Mouse (Mus musculus): ENCODE measurements around the gene Tmem190. TPM values are rescaled to one million over a fixed set of nuclear protein-coding genes. Genes with fewer than 3 reads are reported as not detected.
"Not testable (repeated sequence)": the region's sequence is repeated elsewhere in the genome, so short reads cannot be mapped to it uniquely, and the experiment has no call there.

The Tmem190 gene
- total RNA-seq, 2 experiments from 2014 or later: not detected

DNA sequence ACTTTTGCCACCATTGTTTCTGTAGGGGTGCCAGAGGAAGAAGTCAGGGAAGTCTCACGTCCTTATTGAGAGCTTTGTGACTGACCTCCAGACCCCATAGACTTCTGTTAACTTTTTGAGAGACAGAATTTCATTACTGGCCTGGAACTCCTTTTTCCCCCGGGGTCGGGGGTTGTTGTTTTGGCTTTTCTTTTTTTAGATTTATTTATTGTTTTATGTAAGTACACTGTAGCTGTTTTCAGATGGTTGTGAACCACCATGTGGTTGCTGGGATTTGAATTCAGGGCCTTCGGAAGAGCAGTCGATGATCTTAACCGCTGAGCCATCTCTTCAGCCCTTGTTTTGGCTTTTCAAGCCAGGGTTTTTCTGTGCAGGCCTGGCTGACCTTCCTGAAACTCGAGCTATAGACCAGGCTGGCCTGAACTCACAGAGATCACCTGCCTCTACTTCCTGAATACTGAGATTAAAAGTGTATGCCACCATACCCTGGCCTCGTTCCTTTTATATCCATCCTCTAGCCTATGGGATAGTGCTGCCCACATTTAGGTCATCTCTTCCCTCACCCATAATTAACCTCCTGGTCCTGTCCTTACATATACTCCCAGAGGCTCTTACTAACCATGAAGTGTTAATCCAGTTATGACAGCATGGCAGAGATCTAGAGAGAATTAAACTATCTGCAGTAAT lies 30.5 kb downstream of the Tmem190 start:
- DNase-seq: no peak

- DNase-seq: no peak
Measured at GRCm38 (mm10) chr7:4816559-4816958, 33.8 kb downstream of the Tmem190 start.

DNA sequence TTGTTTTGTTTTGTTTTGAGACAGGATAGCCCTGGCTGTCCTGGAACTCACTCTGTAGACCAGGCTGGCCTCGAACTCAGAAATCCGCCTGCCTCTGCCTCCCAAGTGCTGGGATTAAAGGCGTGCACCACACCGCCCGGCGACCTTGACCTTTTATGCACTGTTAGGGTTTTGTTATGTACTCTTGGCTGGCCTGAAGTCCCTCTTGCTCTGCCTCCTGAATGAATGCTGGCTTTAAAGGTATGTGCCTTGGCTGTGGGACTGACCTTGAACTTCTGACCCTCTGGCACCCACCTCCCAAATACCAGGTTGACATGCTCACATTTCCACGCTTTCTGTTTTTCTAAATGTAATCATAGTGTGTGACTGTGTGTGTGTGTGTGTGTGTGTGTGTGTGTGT lies 38.2 kb downstream of the Tmem190 start:
- DNase-seq: not testable (repeated sequence)

DNA sequence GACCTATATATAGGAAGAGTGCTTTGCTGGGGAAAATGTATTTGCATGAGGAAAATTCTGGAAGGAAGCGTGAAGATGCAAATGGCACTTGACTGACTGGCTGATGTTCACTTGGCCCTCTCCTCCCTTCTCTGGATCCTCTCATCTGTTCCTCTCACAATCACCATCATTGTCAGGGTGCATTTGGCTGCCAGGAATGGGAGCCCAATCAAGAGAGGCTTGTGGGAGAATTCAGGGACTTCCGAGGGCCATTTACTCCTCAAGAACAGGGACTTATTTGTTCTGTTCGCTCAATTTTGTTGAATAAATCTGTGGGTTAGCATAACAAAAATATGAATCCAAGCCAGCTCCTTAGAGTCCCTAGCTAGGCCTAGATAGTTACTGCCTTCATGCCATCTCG lies 39.0 kb downstream of the Tmem190 start:
- DNase-seq: no peak

DNA sequence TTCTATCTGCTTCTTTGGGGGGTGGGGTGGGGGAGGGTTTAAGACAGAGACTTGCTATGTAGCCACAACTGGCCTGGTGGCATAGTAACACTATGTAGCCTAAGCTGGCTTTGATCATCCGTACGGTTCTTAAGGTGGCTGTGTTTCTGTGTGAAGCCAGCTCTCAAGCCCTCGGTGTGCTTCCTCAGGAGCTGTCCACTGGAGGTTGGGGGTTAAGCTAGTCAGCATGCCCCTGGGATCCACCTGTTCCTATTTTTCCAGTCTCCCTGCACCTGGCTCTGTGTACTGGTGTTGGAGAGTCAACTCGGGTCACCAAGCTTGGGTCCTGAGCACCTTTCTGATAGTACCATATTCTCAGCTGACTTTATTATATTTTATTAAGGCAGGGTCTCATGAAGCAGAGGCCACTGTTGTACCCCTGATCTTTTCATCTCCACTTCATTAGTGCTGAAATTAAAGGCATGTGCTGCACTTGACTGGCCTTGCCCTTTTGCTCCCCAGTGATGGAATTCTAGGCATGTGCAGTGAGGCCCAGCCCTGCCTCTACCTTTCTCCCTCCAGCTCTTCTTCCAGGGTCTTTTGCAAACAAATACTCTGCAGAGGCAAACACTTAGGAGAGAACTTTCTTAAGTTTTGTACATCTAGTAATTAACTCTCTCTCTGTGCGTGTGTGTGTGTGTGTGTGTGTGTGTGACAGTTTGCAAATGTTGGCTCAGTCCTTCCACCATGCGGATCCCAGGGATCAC lies 39.6 kb downstream of the Tmem190 start:
- no peak for DNase-seq

DNA sequence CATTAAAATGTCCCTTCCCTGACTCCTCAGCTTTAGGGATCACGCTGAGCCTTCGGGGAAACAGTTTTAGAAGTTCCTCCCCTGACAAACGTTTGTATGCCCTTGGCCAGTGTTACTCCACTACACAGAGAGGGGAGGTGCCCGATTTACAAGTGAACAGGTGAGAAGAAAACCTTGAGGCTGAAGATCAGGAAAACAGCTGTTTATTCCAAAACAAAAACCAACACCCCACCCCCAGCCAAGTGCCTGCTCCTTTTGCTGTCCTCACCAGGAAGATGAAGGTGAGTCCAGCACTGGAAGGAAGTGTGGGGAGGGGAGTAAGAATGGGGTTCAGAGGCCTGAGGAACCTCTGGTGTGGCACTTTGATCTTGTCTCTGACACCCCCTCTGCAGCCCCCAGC lies 42.6 kb downstream of the Tmem190 start:
- DNase-seq: no peak

DNA sequence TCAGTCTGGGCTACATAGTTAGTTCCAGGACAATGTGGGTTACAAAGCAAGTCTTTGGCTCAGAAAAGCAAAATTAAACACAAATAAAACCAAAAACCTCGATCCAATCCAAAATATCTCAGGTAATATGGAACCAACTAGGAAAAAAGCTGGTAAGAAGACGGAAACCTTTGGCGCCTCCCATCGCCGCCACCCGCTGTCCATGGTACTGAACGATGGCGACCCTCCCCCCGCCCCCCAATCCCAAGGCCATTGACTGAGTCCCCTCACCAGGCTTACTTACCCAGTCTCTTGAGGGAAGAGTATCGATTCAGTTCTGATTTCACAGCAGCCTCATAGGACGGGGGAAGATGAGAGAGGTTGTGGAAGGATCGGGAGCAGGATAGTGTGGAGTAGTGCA lies 47.7 kb downstream of the Tmem190 start:
- no peak for DNase-seq

Other genes starting within 250 kb of the Tmem190 start
- gene Syt5, start 235.4 kb upstream of the Tmem190 start, total RNA-seq (2021): under 1 TPM in 1 of 2 experiments, not detected in 1; 0.16 TPM
- gene Ptprh, start 178.9 kb upstream of the Tmem190 start, total RNA-seq (2021): not detected
- gene Tmem86b, start 151.5 kb upstream of the Tmem190 start, total RNA-seq (2021): 1 to 10 TPM; 2.4 to 3.0 TPM
- gene Ppp6r1, start 123.9 kb upstream of the Tmem190 start, total RNA-seq (2021): 10 to 100 TPM; 41.8 to 46.2 TPM
- 10 to 100 TPM; 21.8 to 23.1 TPM for gene Hspbp1, start 97.9 kb upstream of the Tmem190 start, total RNA-seq (2021)
- 1 to 10 TPM; 1.4 to 1.7 TPM for gene Brsk1, start 92.3 kb upstream of the Tmem190 start, total RNA-seq (2021)
- under 1 TPM in 1 of 2 experiments, not detected in 1; 0.23 TPM for gene Tmem150b, start 57.7 kb upstream of the Tmem190 start, total RNA-seq (2021)
- 10 to 100 TPM; 10.7 to 12.3 TPM for gene Kmt5c, start 42.8 kb upstream of the Tmem190 start, total RNA-seq (2021)
- 1 to 10 TPM; 1.4 to 2.2 TPM for gene Cox6b2, start 29.8 kb upstream of the Tmem190 start, total RNA-seq (2021)
- not detected for gene Fam71e2, start 11.6 kb upstream of the Tmem190 start, total RNA-seq (2021)
- not detected for gene Il11, start 78 bp upstream of the Tmem190 start, total RNA-seq (2021)
- gene Tmem238, start 6.7 kb downstream of the Tmem190 start, total RNA-seq (2021): 1 to 10 TPM; 6.3 to 6.4 TPM
- 100 to 1,000 TPM; 442 to 471 TPM for gene Rpl28, start 9.9 kb downstream of the Tmem190 start, total RNA-seq (2021)
- gene Ube2s, start 29.7 kb downstream of the Tmem190 start, total RNA-seq (2021): 10 to 100 TPM; 65.5 to 67.9 TPM
- not detected for gene Shisa7, start 61.8 kb downstream of the Tmem190 start, total RNA-seq (2021)
- 1 to 10 TPM; 4.3 to 4.5 TPM for gene Isoc2b, start 87.3 kb downstream of the Tmem190 start, total RNA-seq (2021)
- 10 to 100 TPM; 21.4 to 24.3 TPM for gene Isoc2a, start 94.2 kb downstream of the Tmem190 start, total RNA-seq (2021)
- under 1 TPM; 0.21 to 0.36 TPM for gene Gm36210, start 123.6 kb downstream of the Tmem190 start, total RNA-seq (2021)
- 1 to 10 TPM; 6.8 to 8.3 TPM for gene Zfp628, start 132.3 kb downstream of the Tmem190 start, total RNA-seq (2021)
- 1 to 10 TPM; 3.7 to 5.2 TPM for gene Nat14, start 139.1 kb downstream of the Tmem190 start, total RNA-seq (2021)
- 10 to 100 TPM; 10.1 to 11.6 TPM for gene Ssc5d, start 142.8 kb downstream of the Tmem190 start, total RNA-seq (2021)
- gene Sbk2, start 181.5 kb downstream of the Tmem190 start, total RNA-seq (2021): 10 to 100 TPM; 29.0 to 60.0 TPM
- 1 to 10 TPM in 1 of 2 experiments, under 1 TPM in 1; 0.49 to 3.1 TPM for gene Sbk3, start 188.2 kb downstream of the Tmem190 start, total RNA-seq (2021)
- gene Zfp579, start 213.2 kb downstream of the Tmem190 start, total RNA-seq (2021): 10 to 100 TPM; 10.2 to 14.9 TPM
- 1 to 10 TPM; 7.1 to 8.7 TPM for gene Zfp524, start 231.5 kb downstream of the Tmem190 start, total RNA-seq (2021)
- 10 to 100 TPM; 17.7 to 18.2 TPM for gene Fiz1, start 231.8 kb downstream of the Tmem190 start, total RNA-seq (2021)
- not detected for gene Gm44973, start 232.6 kb downstream of the Tmem190 start, total RNA-seq (2021)
- 10 to 100 TPM; 10.8 to 12.1 TPM for gene Zfp865, start 237.4 kb downstream of the Tmem190 start, total RNA-seq (2021)
- not detected for gene Ccdc106, start 237.6 kb downstream of the Tmem190 start, total RNA-seq (2021)